Mouse (Mus musculus) v-Abl transformed pro-B cells (cell line): Measurements from ENCODE around the gene Tomm40l.

ENCODE experiments used
- in situ Hi-C, 2 experiments: fragments of 400-800 bp; cut with MboI; formaldehyde crosslinking; loops; one replicate each; pipeline ENCODE4 v1.15.1; 2025; ENCODE audit not compliant: unreplicated experiment in 2 of 2

The Tomm40l gene

DNA sequence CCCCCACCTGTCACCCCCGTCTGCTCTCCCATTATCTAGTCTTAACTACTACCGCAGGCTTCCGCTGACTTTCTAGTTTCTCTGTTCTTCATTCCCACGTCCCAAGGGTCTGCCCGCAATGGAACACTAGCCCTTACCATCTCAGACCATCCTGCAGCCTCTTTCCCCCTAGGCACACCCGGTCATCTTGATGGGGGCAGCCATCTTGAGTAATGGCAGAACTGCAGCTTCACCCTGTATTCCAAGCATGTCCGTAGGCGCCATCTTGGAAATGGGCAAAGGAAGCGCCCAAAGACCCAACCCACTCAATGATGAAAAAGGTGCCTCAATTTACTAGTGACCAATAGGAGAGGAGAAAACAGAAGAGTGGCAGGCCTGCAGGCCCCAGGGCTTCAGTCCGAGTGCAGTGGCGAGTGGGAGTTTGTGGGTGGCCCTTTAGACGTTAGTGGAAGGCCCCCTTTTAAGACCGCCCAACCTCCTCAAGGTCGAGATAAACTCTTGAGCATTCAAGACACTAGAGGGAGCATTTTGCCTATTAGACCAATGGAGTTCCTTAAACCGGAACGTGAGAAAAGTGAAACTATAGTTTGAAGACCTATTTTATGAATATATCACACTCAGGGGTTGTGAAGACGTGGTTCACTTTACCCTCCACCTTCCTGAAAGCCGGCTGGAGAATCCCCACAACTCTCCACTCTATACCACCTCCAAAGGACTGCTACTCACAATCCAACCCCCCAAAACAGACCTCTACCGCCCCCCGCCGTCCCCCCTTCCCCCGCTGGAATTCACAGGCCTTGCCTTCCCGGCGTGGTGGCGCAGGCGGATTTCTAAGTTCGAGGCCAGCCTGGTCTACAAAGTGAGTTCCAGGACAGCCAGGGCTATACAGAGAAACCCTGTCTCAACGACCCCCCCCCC is at the start of gene Tomm40l:
Gene Tomm40l, minus strand, starts transcription at position 277 of the 918 bp plus-strand sequence.
- in situ Hi-C loops = loop anchor here (5.0 to 10.0 kb wide), 5 partner anchors 55 to 328 kb away; no protein-coding TSS in a partner anchor

DNA sequence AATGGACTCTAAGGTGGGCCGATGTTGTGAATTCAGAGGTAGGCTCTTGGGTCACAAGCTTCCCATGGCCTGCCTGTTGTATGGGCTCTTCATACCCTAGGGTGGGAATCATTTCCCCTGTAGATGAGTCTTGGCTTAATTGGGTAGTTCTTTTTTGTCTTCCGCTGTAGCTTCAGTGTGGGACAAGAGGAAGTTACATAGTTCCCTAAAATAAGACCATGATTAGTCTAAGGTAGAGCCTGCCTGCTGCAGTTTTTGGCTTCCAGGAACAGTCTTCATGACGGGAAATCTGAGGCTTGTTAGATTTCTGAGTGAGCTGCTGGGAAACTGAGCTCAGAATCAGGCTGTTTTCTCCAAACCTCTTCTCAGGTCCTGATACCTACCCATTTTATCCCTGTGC is 49.8 kb upstream of the Tomm40l start:
- in situ Hi-C loops = loop anchor here in 1 of 2 experiments (25.0 kb wide), 1 partner anchor 635 kb away; the partner anchor contains the start of gene Olfml2b

GRCm38 (mm10) chr1:171271622-171272021 is 49.3 kb upstream of the Tomm40l start:
- in situ Hi-C loops = loop anchor here in 1 of 2 experiments (25.0 kb wide), 1 partner anchor 634 kb away; the partner anchor contains the start of gene Olfml2b

DNA sequence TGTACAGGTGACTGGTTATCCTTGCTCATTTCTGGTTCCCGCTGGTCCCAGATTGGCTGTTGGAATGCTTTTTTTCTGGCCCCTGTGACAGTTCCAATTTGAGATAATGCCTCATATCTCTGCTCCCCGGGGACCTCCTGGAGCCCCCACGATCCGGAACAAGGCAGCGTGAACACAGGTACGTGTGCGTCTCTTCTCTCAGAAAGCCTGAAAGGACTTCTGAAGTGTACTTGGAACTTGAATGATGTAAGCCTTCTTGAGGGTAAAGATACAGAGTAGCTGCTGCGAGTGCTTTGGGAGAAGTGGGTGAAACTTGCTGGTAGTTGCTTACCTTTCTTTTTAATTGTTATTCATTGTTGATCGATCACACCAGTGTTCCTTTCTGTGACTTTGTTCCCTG is 48.9 kb upstream of the Tomm40l start:
- in situ Hi-C loops = loop anchor here in 1 of 2 experiments (25.0 kb wide), 1 partner anchor 634 kb away; the partner anchor contains the start of gene Olfml2b

- in situ Hi-C loops = loop anchor here in 1 of 2 experiments (25.0 kb wide), 1 partner anchor 633 kb away; the partner anchor contains the start of gene Olfml2b
Observed at GRCm38 (mm10) chr1:171270573-171270900, 48.2 kb upstream of the Tomm40l start.

DNA sequence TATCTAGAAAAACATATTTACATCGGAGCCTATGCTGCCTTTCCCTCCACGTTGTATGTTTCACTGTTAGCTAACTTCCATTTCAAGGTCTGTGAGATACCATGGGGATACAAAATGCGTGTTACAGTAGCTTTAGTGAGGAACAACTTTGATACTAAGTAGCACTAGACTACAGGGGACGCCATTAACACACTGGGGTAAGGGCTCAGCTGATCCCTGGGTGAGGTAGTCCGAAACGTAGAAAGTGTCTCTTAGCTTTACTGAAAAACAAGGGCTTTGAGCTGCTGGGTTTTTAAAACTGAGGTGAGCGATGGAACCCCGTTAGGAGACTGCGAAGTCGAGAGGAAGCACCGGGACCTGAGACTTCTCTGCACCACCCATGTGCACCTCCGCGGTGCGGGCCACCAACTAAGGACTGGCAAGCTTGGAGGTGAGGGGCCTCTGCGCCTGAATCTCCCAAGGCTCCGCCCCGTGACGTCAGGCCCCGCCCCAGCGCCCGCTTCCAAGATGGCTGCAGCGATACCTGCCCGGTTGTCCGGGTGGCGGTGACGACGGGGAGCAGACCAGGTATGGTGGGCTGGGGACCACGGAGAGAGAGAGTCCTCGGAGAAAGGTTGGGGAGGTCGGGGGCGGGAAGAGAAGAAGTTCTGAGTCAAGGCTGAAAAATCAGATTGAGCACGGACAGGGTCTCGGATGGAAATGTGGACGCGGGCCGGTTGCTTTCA is 47.7 kb upstream of the Tomm40l start, which contains the start of gene B4galt3:
Gene B4galt3, plus strand, starts transcription at position 481 of the 725 bp plus-strand sequence.
- in situ Hi-C loops = loop anchor here (10.0 to 25.0 kb wide), 2 partner anchors 255 to 633 kb away; partner anchors contain the start of genes Fcgr4 (in 1 of the 2) and Olfml2b (in 1 of the 2)

DNA sequence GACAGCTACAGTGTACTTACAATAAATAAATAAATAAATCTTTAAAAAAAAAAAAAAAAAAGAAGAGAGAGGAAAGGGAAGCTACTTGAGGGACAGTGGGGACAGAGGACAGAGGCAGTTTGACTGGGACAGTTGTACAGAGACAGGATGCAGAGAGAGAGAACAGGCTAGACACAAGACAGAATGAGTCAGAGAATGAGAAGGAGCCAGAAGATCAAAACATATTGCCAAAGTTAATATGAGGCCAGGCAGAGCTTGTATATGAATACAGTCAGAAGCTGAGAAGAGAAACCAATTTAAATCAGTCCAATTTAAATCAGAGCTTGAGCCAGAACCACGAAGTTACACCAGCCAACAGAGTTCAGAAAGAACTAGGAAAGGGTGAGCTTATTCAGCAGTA is 46.0 kb upstream of the Tomm40l start:
- in situ Hi-C loops = loop anchor here (10.0 to 25.0 kb wide), 2 partner anchors 254 to 631 kb away; partner anchors contain the start of genes Fcgr4 (in 1 of the 2) and Olfml2b (in 1 of the 2)

DNA sequence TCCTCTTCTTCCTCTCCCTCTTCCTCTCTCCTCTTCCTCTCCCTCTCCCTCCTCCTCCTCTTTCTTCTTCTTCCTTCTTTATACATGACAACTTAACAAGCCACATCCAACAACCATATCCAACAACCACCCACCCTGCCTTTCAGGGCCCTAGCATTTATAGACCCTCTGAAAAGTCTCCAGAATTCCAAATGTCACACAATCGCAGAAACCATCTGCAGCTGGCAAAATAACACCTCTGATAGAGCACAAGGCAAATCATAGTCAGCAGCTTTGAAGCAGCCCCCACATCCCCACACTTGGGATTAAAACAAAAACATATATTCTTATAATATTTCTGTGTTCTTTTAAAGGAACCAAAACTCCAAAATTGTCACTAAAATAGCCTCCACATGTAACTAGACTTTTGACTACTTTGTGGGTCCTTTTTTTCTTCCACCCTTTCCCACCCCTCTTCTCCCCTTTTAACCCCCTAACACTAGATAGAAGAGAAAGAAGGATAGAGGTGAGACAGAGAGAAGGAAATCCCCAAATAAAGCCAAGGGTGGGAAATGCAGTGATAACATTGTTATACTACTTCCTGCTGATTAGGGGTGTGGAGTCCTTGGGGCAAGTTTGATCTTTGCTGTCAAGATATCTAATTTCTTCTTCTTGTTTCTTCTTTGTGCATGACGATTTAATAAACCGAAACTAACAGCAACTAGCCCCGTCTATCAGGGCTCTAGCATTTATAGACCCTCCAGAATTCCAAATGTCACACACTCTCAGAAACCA is 43.8 kb upstream of the Tomm40l start:
- in situ Hi-C loops = loop anchor here (10.0 to 25.0 kb wide), 2 partner anchors 251 to 629 kb away; partner anchors contain the start of genes Fcgr4 (in 1 of the 2) and Olfml2b (in 1 of the 2)

- in situ Hi-C loops = loop anchor here (10.0 to 25.0 kb wide), 2 partner anchors 249 to 627 kb away; partner anchors contain the start of genes Fcgr4 (in 1 of the 2) and Olfml2b (in 1 of the 2)
Observed at GRCm38 (mm10) chr1:171263666-171264461, 41.5 kb upstream of the Tomm40l start.

DNA sequence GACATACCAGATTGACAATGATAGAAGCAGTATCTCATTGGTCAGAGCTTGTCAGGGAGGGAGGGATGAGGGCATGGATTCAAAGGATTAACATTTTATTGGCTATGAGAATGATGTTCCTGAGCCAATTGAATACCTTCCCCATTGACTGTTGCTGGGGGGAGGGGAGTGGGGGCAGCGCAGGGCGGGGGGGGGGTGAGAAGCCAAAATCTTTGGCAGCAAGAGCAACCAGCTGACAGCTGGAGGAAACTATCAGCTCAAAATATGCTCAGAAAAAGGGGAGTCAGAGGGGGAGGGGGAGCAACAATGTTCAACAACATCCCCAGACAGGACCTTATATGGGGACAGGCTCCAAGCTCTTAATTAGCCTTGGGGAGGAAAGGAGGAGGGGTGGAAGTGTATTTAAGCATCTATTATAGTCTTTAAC is 40.9 kb upstream of the Tomm40l start:
- in situ Hi-C loops = loop anchor here (10.0 to 25.0 kb wide), 2 partner anchors 248 to 626 kb away; partner anchors contain the start of genes Fcgr4 (in 1 of the 2) and Olfml2b (in 1 of the 2)

- in situ Hi-C loops = loop anchor here (10.0 to 25.0 kb wide), 2 partner anchors 248 to 625 kb away; partner anchors contain the start of genes Fcgr4 (in 1 of the 2) and Olfml2b (in 1 of the 2)
Observed at GRCm38 (mm10) chr1:171262594-171263130, 40.3 kb upstream of the Tomm40l start.

DNA sequence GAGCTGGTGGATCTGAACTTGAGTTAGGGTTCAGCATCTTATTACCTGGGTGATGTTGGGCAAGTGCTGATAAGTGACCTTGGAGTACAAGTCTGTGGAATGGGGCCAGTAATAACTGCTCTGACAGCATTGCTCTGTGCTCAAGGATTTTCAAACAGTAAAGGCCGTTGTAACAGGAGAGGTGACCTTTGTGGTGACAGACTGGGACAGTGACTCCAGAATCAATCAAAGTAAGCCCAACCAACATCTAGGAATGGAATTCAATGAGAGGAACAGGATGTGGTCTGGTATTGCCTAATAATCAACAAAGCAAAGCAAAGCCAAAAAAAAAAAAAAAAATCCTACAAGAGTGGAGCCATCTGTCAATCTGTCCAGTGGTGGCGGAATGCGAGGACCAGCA is 38.0 kb upstream of the Tomm40l start:
- in situ Hi-C loops = loop anchor here (10.0 to 25.0 kb wide), 2 partner anchors 246 to 623 kb away; partner anchors contain the start of genes Fcgr4 (in 1 of the 2) and Olfml2b (in 1 of the 2)

GRCm38 (mm10) chr1:171258921-171259320 is 36.6 kb upstream of the Tomm40l start:
- in situ Hi-C loops = loop anchor here in 1 of 2 experiments (10.0 to 25.0 kb wide), 2 partner anchors 364 to 622 kb away; partner anchors contain the start of gene Olfml2b

GRCm38 (mm10) chr1:171257781-171258180 is 35.5 kb upstream of the Tomm40l start:
- in situ Hi-C loops = loop anchor here in 1 of 2 experiments (10.0 to 25.0 kb wide), 2 partner anchors 363 to 620 kb away; partner anchors contain the start of gene Olfml2b

GRCm38 (mm10) chr1:171256937-171257548 is 34.7 kb upstream of the Tomm40l start:
- in situ Hi-C loops = loop anchor here in 1 of 2 experiments (10.0 to 25.0 kb wide), 2 partner anchors 362 to 620 kb away; partner anchors contain the start of gene Olfml2b

DNA sequence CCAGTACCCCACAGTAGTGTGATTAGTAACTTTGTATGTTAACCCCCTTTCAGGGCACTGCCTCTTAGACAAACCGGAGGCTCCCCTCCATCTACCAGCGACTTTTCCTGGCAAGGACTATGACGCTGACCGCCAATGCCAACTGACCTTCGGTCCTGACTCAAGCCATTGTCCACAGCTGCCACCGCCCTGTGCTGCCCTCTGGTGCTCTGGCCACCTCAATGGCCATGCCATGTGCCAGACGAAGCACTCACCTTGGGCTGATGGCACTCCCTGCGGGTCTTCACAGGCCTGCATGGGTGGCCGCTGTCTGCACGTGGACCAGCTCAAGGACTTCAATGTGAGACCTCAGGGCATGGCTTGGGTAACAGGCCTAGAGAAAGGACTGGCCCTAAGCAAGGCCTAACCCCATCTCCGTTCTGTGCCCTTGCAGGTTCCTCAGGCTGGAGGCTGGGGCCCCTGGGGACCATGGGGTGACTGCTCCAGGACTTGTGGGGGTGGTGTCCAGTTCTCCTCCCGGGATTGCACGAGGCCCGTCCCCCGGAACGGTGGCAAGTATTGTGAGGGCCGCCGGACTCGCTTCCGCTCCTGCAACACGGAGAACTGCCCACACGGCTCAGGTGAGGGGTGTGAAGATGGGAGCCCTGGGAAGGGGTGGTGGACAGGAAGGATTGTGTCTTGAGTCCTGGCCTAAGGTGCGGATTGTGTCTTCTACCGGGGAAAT is 33.9 kb upstream of the Tomm40l start:
- in situ Hi-C loops = loop anchor here in 1 of 2 experiments (10.0 to 25.0 kb wide), 2 partner anchors 361 to 619 kb away; partner anchors contain the start of gene Olfml2b
